Mouse (Mus musculus): ENCODE measurements at regions not wholly inside any gene's neighbourhood (a gene's known extent, or its start where the extent isn't known, plus 50 kb on each side); places are given as distances from the start of the nearest gene placed in this dataset.

- Histone ChIP-seq H3K4me2 (ENCODE audit: low read depth, low read length) (no peak overlapping the region), H3K27me3 (ENCODE audit: control insufficient read depth, insufficient read depth, low read length) (no peaks in the 10 kb centered on the region), H3K36me3 (ENCODE audit: control insufficient read depth, insufficient read depth, low read length) (no peaks in the 10 kb centered on the region), H3K27ac (ENCODE audit: low read depth, low read length) (no peak overlapping the region), H3K4me3 (ENCODE audit: low read depth, low read length) (no peak overlapping the region), H3K9me3 (ENCODE audit: control insufficient read depth, low read length) (no peaks in the 10 kb centered on the region), H3K4me1 (ENCODE audit: control insufficient read depth, insufficient read depth, low read length) (no peaks in the 10 kb centered on the region), H3K9ac (replicated peaks; ENCODE audit: low read depth, low read length) (no peak overlapping the region)
- ATAC-seq (ENCODE audit: low read depth): no peak
- 87% methylated on average over 2 of the region's 2 CpGs for WGBS
These were observed 524.6 kb upstream of the Pdzrn3 start for GRCm38 (mm10) chr6:101902276-101902675.

GRCm38 (mm10) chr6:101898544-101898943 is 520.8 kb upstream of the Pdzrn3 start:
- Histone ChIP-seq H3K9ac (replicated peaks; ENCODE audit: low read depth, low read length) (no peak overlapping the region), H3K27me3 (ENCODE audit: control insufficient read depth, insufficient read depth, low read length) (no peaks in the 10 kb centered on the region), H3K36me3 (ENCODE audit: control insufficient read depth, insufficient read depth, low read length) (no peaks in the 10 kb centered on the region), H3K4me3 (ENCODE audit: low read depth, low read length) (no peak overlapping the region), H3K9me3 (ENCODE audit: control insufficient read depth, low read length) (no peaks in the 10 kb centered on the region), H3K27ac (ENCODE audit: low read depth, low read length) (no peak overlapping the region), H3K4me2 (ENCODE audit: low read depth, low read length) (no peak overlapping the region), H3K4me1 (ENCODE audit: control insufficient read depth, insufficient read depth, low read length) (no peaks in the 10 kb centered on the region)
- 86% methylated on average over 4 of the region's 4 CpGs for WGBS
- no peak for ATAC-seq (ENCODE audit: low read depth)

DNA sequence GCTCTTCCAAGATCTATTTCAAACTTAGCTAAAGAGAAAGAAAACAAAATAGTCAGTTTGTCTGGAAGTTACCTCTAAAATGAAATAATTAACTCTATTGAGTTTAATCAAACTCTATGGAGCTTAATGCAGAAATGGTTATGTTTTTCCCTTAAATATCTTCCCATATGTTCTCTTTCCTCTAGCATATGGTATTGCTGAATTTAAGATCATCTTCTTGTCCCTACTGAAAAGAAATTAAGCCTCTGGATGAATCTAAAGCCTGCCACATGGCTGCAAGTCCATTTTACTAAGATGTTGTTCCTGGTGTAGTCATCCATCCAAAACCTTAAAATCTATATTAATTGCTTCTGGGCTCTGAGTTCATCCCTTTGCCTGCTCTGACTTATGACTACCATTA is 513.0 kb upstream of the Pdzrn3 start:
- Histone ChIP-seq H3K4me3 (ENCODE audit: low read depth, low read length) (no peak overlapping the region), H3K27me3 (ENCODE audit: control insufficient read depth, insufficient read depth, low read length) (no peaks in the 10 kb centered on the region), H3K4me1 (ENCODE audit: control insufficient read depth, insufficient read depth, low read length) (no peaks in the 10 kb centered on the region), H3K9ac (replicated peaks; ENCODE audit: low read depth, low read length) (no peak overlapping the region), H3K9me3 (ENCODE audit: control insufficient read depth, low read length) (no peaks in the 10 kb centered on the region), H3K36me3 (ENCODE audit: control insufficient read depth, insufficient read depth, low read length) (no peaks in the 10 kb centered on the region), H3K27ac (ENCODE audit: low read depth, low read length) (no peak overlapping the region), H3K4me2 (ENCODE audit: low read depth, low read length) (no peak overlapping the region)
- no peak for ATAC-seq (ENCODE audit: low read depth)

GRCm38 (mm10) chr6:101882938-101883337 is 505.2 kb upstream of the Pdzrn3 start:
- WGBS: 23% methylated on average over 4 of the region's 4 CpGs
- no peak overlapping the region for H3K4me3 ChIP-seq (ENCODE audit: low read depth, low read length)
- H3K27ac ChIP-seq (ENCODE audit: low read depth, low read length): no peak overlapping the region
- no peak overlapping the region for H3K9ac ChIP-seq (replicated peaks; ENCODE audit: low read depth, low read length)
- peak; percentile 46; the same call in 1 of the 2 replicates for ATAC-seq (ENCODE audit: low read depth)
- no peaks in the 10 kb centered on the region for H3K4me1 ChIP-seq (ENCODE audit: control insufficient read depth, insufficient read depth, low read length)
- H3K9me3 ChIP-seq (ENCODE audit: control insufficient read depth, low read length): no peaks in the 10 kb centered on the region
- no peak overlapping the region for H3K4me2 ChIP-seq (ENCODE audit: low read depth, low read length)
- H3K27me3 ChIP-seq (ENCODE audit: control insufficient read depth, insufficient read depth, low read length): no peaks in the 10 kb centered on the region
- no peaks in the 10 kb centered on the region for H3K36me3 ChIP-seq (ENCODE audit: control insufficient read depth, insufficient read depth, low read length)

- no peak overlapping the region for H3K4me2 ChIP-seq (ENCODE audit: low read depth, low read length)
- WGBS: 81% methylated on average over 1 of the region's 1 CpGs
- H3K27me3 ChIP-seq (ENCODE audit: control insufficient read depth, insufficient read depth, low read length): no peaks in the 10 kb centered on the region
- no peaks in the 10 kb centered on the region for H3K36me3 ChIP-seq (ENCODE audit: control insufficient read depth, insufficient read depth, low read length)
- no peak overlapping the region for H3K4me3 ChIP-seq (ENCODE audit: low read depth, low read length)
- no peak for ATAC-seq (ENCODE audit: low read depth)
- H3K9me3 ChIP-seq (ENCODE audit: control insufficient read depth, low read length): no peaks in the 10 kb centered on the region
- H3K4me1 ChIP-seq (ENCODE audit: control insufficient read depth, insufficient read depth, low read length): 0 out of 2 replicates have a peak, but pooled peaks cover 3% of the 10 kb centered on the region
- no peak overlapping the region for H3K27ac ChIP-seq (ENCODE audit: low read depth, low read length)
- H3K9ac ChIP-seq (replicated peaks; ENCODE audit: low read depth, low read length): no peak overlapping the region
These were observed 497.2 kb upstream of the Pdzrn3 start for GRCm38 (mm10) chr6:101874894-101875293.

GRCm38 (mm10) chr6:101858895-101859294 is 481.2 kb upstream of the Pdzrn3 start:
- WGBS: 39% methylated on average over 5 of the region's 5 CpGs
- no peaks in the 10 kb centered on the region for H3K4me1 ChIP-seq (ENCODE audit: control insufficient read depth, insufficient read depth, low read length)
- no peak overlapping the region for H3K27ac ChIP-seq (ENCODE audit: low read depth, low read length)
- no peaks in the 10 kb centered on the region for H3K36me3 ChIP-seq (ENCODE audit: control insufficient read depth, insufficient read depth, low read length)
- no peaks in the 10 kb centered on the region for H3K27me3 ChIP-seq (ENCODE audit: control insufficient read depth, insufficient read depth, low read length)
- ATAC-seq (ENCODE audit: low read depth): no peak
- H3K9ac ChIP-seq (replicated peaks; ENCODE audit: low read depth, low read length): no peak overlapping the region
- H3K4me2 ChIP-seq (ENCODE audit: low read depth, low read length): no peak overlapping the region
- H3K9me3 ChIP-seq (ENCODE audit: control insufficient read depth, low read length): no peaks in the 10 kb centered on the region
- no peak overlapping the region for H3K4me3 ChIP-seq (ENCODE audit: low read depth, low read length)

DNA sequence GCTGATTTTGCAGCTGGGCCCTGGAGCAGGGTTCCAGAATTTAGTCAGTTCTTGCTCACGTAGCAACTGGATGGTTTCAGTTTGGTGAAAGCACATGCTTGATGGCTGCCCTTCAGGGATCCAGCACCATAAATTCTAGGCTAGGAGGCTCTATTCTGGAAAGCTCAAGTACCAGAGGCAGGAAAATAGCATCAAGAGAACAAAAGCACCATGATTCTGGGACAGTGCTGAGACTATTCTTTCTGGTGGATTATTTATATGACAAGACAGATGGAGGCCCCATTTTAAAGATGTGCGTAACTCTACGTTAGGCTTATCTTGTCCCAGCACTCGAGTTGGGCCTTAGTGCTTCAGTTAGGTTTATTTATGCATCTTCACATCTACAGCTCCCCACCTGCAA is 463.0 kb upstream of the Pdzrn3 start:
- Histone ChIP-seq H3K4me2 (ENCODE audit: low read depth, low read length) (no peak overlapping the region), H3K27me3 (ENCODE audit: control insufficient read depth, insufficient read depth, low read length) (no peaks in the 10 kb centered on the region), H3K36me3 (ENCODE audit: control insufficient read depth, insufficient read depth, low read length) (no peaks in the 10 kb centered on the region), H3K9me3 (ENCODE audit: control insufficient read depth, low read length) (no peaks in the 10 kb centered on the region), H3K27ac (ENCODE audit: low read depth, low read length) (no peak overlapping the region), H3K9ac (replicated peaks; ENCODE audit: low read depth, low read length) (no peak overlapping the region), H3K4me1 (ENCODE audit: control insufficient read depth, insufficient read depth, low read length) (no peaks in the 10 kb centered on the region), H3K4me3 (ENCODE audit: low read depth, low read length) (no peak overlapping the region)
- no peak for ATAC-seq (ENCODE audit: low read depth)
- WGBS: 71% methylated on average over 4 of the region's 4 CpGs

GRCm38 (mm10) chr6:101837563-101837962 is 459.9 kb upstream of the Pdzrn3 start:
- Histone ChIP-seq H3K9ac (replicated peaks; ENCODE audit: low read depth, low read length) (no peak overlapping the region), H3K4me2 (ENCODE audit: low read depth, low read length) (no peak overlapping the region), H3K27me3 (ENCODE audit: control insufficient read depth, insufficient read depth, low read length) (no peaks in the 10 kb centered on the region), H3K9me3 (ENCODE audit: control insufficient read depth, low read length) (no peaks in the 10 kb centered on the region), H3K4me3 (ENCODE audit: low read depth, low read length) (no peak overlapping the region), H3K4me1 (ENCODE audit: control insufficient read depth, insufficient read depth, low read length) (no peaks in the 10 kb centered on the region), H3K27ac (ENCODE audit: low read depth, low read length) (no peak overlapping the region), H3K36me3 (ENCODE audit: control insufficient read depth, insufficient read depth, low read length) (no peaks in the 10 kb centered on the region)
- WGBS: 77% methylated on average over 6 of the region's 6 CpGs
- no peak for ATAC-seq (ENCODE audit: low read depth)

- Histone ChIP-seq H3K36me3 (ENCODE audit: control insufficient read depth, insufficient read depth, low read length) (no peaks in the 10 kb centered on the region), H3K9ac (replicated peaks; ENCODE audit: low read depth, low read length) (no peak overlapping the region), H3K27ac (ENCODE audit: low read depth, low read length) (no peak overlapping the region), H3K27me3 (ENCODE audit: control insufficient read depth, insufficient read depth, low read length) (no peaks in the 10 kb centered on the region), H3K4me3 (ENCODE audit: low read depth, low read length) (no peak overlapping the region), H3K4me1 (ENCODE audit: control insufficient read depth, insufficient read depth, low read length) (no peaks in the 10 kb centered on the region), H3K9me3 (ENCODE audit: control insufficient read depth, low read length) (no peaks in the 10 kb centered on the region), H3K4me2 (ENCODE audit: low read depth, low read length) (no peak overlapping the region)
- 69% methylated on average over 2 of the region's 2 CpGs for WGBS
- ATAC-seq (ENCODE audit: low read depth): no peak
These were observed 416.3 kb upstream of the Pdzrn3 start for GRCm38 (mm10) chr6:101793986-101794385.

DNA sequence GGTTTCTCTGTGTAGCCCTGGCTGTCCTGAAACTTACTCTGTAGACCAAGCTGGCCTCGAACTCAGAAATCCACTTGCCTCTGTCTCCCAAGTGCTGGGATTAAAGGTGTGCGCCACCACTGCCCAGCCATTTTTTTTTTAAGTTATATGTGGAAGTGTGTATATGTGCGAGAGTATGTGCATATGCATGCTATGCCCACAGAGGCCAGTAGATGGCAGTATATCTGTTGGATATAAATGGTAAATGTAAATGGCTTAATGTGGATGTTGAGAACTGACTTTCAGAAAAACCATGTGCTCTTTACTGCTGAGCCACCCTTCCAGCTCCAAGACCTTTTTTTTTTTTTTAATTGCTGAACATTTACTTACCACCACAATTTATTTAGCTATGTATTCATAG is 400.2 kb upstream of the Pdzrn3 start:
- no peak for ATAC-seq (ENCODE audit: low read depth)

More for the DNA sequence above, 400.2 kb upstream of the Pdzrn3 start:
- H3K9ac ChIP-seq (replicated peaks; ENCODE audit: low read depth, low read length): no peak overlapping the region
- no peak overlapping the region for H3K27ac ChIP-seq (ENCODE audit: low read depth, low read length)
- no peaks in the 10 kb centered on the region for H3K36me3 ChIP-seq (ENCODE audit: control insufficient read depth, insufficient read depth, low read length)
- no peaks in the 10 kb centered on the region for H3K9me3 ChIP-seq (ENCODE audit: control insufficient read depth, low read length)
- 98% methylated on average over 3 of the region's 3 CpGs for WGBS
- H3K4me3 ChIP-seq (ENCODE audit: low read depth, low read length): no peak overlapping the region
- H3K4me1 ChIP-seq (ENCODE audit: control insufficient read depth, insufficient read depth, low read length): no peaks in the 10 kb centered on the region
- no peak overlapping the region for H3K4me2 ChIP-seq (ENCODE audit: low read depth, low read length)
- H3K27me3 ChIP-seq (ENCODE audit: control insufficient read depth, insufficient read depth, low read length): no peaks in the 10 kb centered on the region

Data from neural tube, embryonic 14.5 days (tissue).